In genomic region chr10:81316338-81317060, GRCm38 (mm10) we compare ENCODE assay signal across 8 mouse cellular contexts. TPM values are rescaled to one million over a fixed set of nuclear protein-coding genes. Genes with fewer than 3 reads are reported as not detected.
DNase-seq lines count a peak whose midpoint lies in the region; ATAC-seq lines count a peak whose summit lies in the region.

No protein-coding gene starts in this region.

- H3K27ac ChIP-seq in heart, embryonic 12.5 days (ENCODE audit: poor library complexity, severe bottlenecking), result no peak overlapping the region
- H3K27ac ChIP-seq in hindbrain, embryonic 10.5 days, result peak overlapping the region; percentile 72
- peak overlapping the region; percentile 32; the same call in 1 of the 2 replicates for H3K27ac ChIP-seq in liver, embryonic 11.5 days (ENCODE audit: low read depth, low read length)
- H3K27ac ChIP-seq in stomach, embryonic 14.5 days (ENCODE audit: low read length), result peak overlapping the region; percentile 33; the same call in 1 of the 2 replicates

- H3K4me1 ChIP-seq in heart, embryonic 12.5 days (replicated peaks), result peaks cover 39% of the 10 kb centered on the region
- H3K4me1 ChIP-seq in hindbrain, embryonic 10.5 days (replicated peaks), result peaks cover 41% of the 10 kb centered on the region
- peaks cover 25% of the 10 kb centered on the region for H3K4me1 ChIP-seq in liver, embryonic 11.5 days (replicated peaks; ENCODE audit: control insufficient read depth, insufficient read depth, low read length)
- H3K4me1 ChIP-seq in stomach, embryonic 14.5 days (ENCODE audit: control insufficient read depth, insufficient read depth, low read length), result peaks cover 24% of the 10 kb centered on the region

- no peak for DNase-seq in heart, adult 8-10 months (ENCODE audit: low spot score)
- peak; percentile 37 to 72 for DNase-seq in adrenal gland, postnatal 36 days
- DNase-seq in hindbrain, embryonic 10.5 days (ENCODE audit: low spot score), result no peak
- no peak for DNase-seq in liver, embryonic 11.5 days (ENCODE audit: low spot score)
- DNase-seq in layer of hippocampus, adult 9-10 months (ENCODE audit: low spot score), result no peak
- no peak for DNase-seq in spleen, postnatal 14 days (ENCODE audit: low spot score in 2 of 2)

- 45% methylated on average over 16 of the region's 16 CpGs for WGBS in heart, embryonic 12.5 days
- 40% methylated on average over 16 of the region's 16 CpGs for WGBS in hindbrain, embryonic 10.5 days
- WGBS in liver, embryonic 11.5 days, result 54% methylated on average over 16 of the region's 16 CpGs
- 43% methylated on average over 16 of the region's 16 CpGs for WGBS in stomach, embryonic 14.5 days

- peak overlapping the region; percentile 73 for H3K9ac ChIP-seq in heart, embryonic 12.5 days
- peak overlapping the region; percentile 49 for H3K9ac ChIP-seq in liver, embryonic 11.5 days (ENCODE audit: low read depth, low read length)
- H3K9ac ChIP-seq in stomach, embryonic 14.5 days (replicated peaks; ENCODE audit: low read depth, low read length), result peak overlapping the region; percentile 15; the same call in 1 of the 2 replicates

- peaks cover 59% of the 10 kb centered on the region for H3K36me3 ChIP-seq in heart, embryonic 12.5 days
- H3K36me3 ChIP-seq in hindbrain, embryonic 10.5 days, result peaks cover 74% of the 10 kb centered on the region
- H3K36me3 ChIP-seq in liver, embryonic 11.5 days (ENCODE audit: control insufficient read depth, insufficient read depth, low read length), result peaks cover 37% of the 10 kb centered on the region
- peaks cover 53% of the 10 kb centered on the region for H3K36me3 ChIP-seq in stomach, embryonic 14.5 days (ENCODE audit: control insufficient read depth, insufficient read depth, low read length)

- no peaks in the 10 kb centered on the region for H3K9me3 ChIP-seq in heart, embryonic 12.5 days (replicated peaks)
- no peaks in the 10 kb centered on the region for H3K9me3 ChIP-seq in hindbrain, embryonic 10.5 days
- H3K9me3 ChIP-seq in liver, embryonic 11.5 days (ENCODE audit: control insufficient read depth, low read length), result no peaks in the 10 kb centered on the region
- no peaks in the 10 kb centered on the region for H3K9me3 ChIP-seq in stomach, embryonic 14.5 days (ENCODE audit: control insufficient read depth, low read depth, low read length)

- peak overlapping the region; percentile 68 for H3K4me2 ChIP-seq in heart, embryonic 12.5 days
- H3K4me2 ChIP-seq in liver, embryonic 11.5 days, result peak overlapping the region; percentile 66
- H3K4me2 ChIP-seq in stomach, embryonic 14.5 days (replicated peaks; ENCODE audit: low read depth, low read length), result peak overlapping the region; percentile 50

- peak overlapping the region; percentile 33 for H3K4me3 ChIP-seq in heart, embryonic 12.5 days
- H3K4me3 ChIP-seq in hindbrain, embryonic 10.5 days, result peak overlapping the region; percentile 38
- H3K4me3 ChIP-seq in liver, embryonic 11.5 days (ENCODE audit: low read depth, low read length), result peak overlapping the region; percentile 36
- H3K4me3 ChIP-seq in stomach, embryonic 14.5 days (ENCODE audit: low read depth, low read length), result peak overlapping the region; percentile 11; the same call in 1 of the 2 replicates

- H3K27me3 ChIP-seq in heart, embryonic 12.5 days (replicated peaks), result no peaks in the 10 kb centered on the region
- peaks cover 9% of the 10 kb centered on the region; the same call in 1 of the 2 replicates for H3K27me3 ChIP-seq in hindbrain, embryonic 10.5 days (ENCODE audit: insufficient read depth, poor library complexity, severe bottlenecking)
- H3K27me3 ChIP-seq in liver, embryonic 11.5 days (replicated peaks; ENCODE audit: control insufficient read depth, insufficient read depth, low read length), result no peaks in the 10 kb centered on the region
- no peaks in the 10 kb centered on the region for H3K27me3 ChIP-seq in stomach, embryonic 14.5 days (ENCODE audit: control insufficient read depth, insufficient read depth, low read length)

- ATAC-seq in heart, embryonic 12.5 days (ENCODE audit: insufficient number of reproducible peaks, low FRiP score), result no peak
- no peak for ATAC-seq in liver, embryonic 11.5 days (replicated peaks; ENCODE audit: low FRiP score)
- ATAC-seq in stomach, embryonic 14.5 days (ENCODE audit: insufficient number of reproducible peaks, insufficient read depth, low FRiP score, low read depth), result no peak

RNA-seq across cellular contexts. Expression of gene Cactin, which starts 4.4 kb away (rescaled TPM):
- 37.3 and 40.3 TPM in 2 replicates for polyA plus RNA-seq in heart, embryonic 12.5 days (2016; fragmentation: Nextera tagmentation; extraction: Ambion mirVana)
- total RNA-seq in heart, adult 8-10 months (2022), result 10 to 100 TPM; 14.4 to 19.2 (median 16.3) TPM
- total RNA-seq in adrenal gland, postnatal 36 days (2021), result 10 to 100 TPM; 37.9 to 39.1 TPM
- 53.2 and 58.8 TPM in 2 replicates for polyA plus RNA-seq in hindbrain, embryonic 10.5 days (2016; fragmentation: Nextera tagmentation; extraction: Ambion mirVana)
- 49.9 and 51.9 TPM in 2 replicates for polyA plus RNA-seq in liver, embryonic 11.5 days (2014; fragmentation: Nextera tagmentation; extraction: Ambion mirVana)
- polyA plus RNA-seq in stomach, embryonic 14.5 days (2014; fragmentation: Nextera tagmentation; extraction: Ambion mirVana), result 21.3 and 21.7 TPM in 2 replicates

RNA-seq across cellular contexts. Expression of gene Tbxa2r, which starts 12.0 kb away (rescaled TPM):
- polyA plus RNA-seq in heart, embryonic 12.5 days (2016; fragmentation: Nextera tagmentation; extraction: Ambion mirVana), result 13.4 TPM in 2 replicates
- total RNA-seq in heart, adult 8-10 months (2022), result 1 to 10 TPM; 2.7 to 5.4 (median 3.5) TPM
- 10 to 100 TPM; 53.2 to 53.9 TPM for total RNA-seq in adrenal gland, postnatal 36 days (2021)
- 3.3 and 3.6 TPM in 2 replicates for polyA plus RNA-seq in hindbrain, embryonic 10.5 days (2016; fragmentation: Nextera tagmentation; extraction: Ambion mirVana)
- polyA plus RNA-seq in liver, embryonic 11.5 days (2014; fragmentation: Nextera tagmentation; extraction: Ambion mirVana), result 7.8 and 7.9 TPM in 2 replicates
- 23.1 and 23.4 TPM in 2 replicates for polyA plus RNA-seq in stomach, embryonic 14.5 days (2014; fragmentation: Nextera tagmentation; extraction: Ambion mirVana)

RNA-seq across cellular contexts. Expression of gene Pip5k1c, which starts 23.7 kb away (rescaled TPM):
- polyA plus RNA-seq in heart, embryonic 12.5 days (2016; fragmentation: Nextera tagmentation; extraction: Ambion mirVana), result 41.1 and 43.4 TPM in 2 replicates
- 10 to 100 TPM; 25.7 to 29.5 (median 26.8) TPM for total RNA-seq in heart, adult 8-10 months (2022)
- 10 to 100 TPM; 37.2 to 40.9 TPM for total RNA-seq in adrenal gland, postnatal 36 days (2021)
- 62.1 and 78.5 TPM in 2 replicates for polyA plus RNA-seq in hindbrain, embryonic 10.5 days (2016; fragmentation: Nextera tagmentation; extraction: Ambion mirVana)
- 40.0 and 42.5 TPM in 2 replicates for polyA plus RNA-seq in liver, embryonic 11.5 days (2014; fragmentation: Nextera tagmentation; extraction: Ambion mirVana)
- polyA plus RNA-seq in stomach, embryonic 14.5 days (2014; fragmentation: Nextera tagmentation; extraction: Ambion mirVana), result 50.1 and 51.4 TPM in 2 replicates

RNA-seq across cellular contexts. Expression of gene Tjp3, which starts 25.1 kb away (rescaled TPM):
- 1.7 and 2.3 TPM in 2 replicates for polyA plus RNA-seq in heart, embryonic 12.5 days (2016; fragmentation: Nextera tagmentation; extraction: Ambion mirVana)
- total RNA-seq in heart, adult 8-10 months (2022), result under 1 TPM in 1 of 4 experiments, not detected in 3; 0.22 TPM
- total RNA-seq in adrenal gland, postnatal 36 days (2021), result under 1 TPM; 0.23 to 0.26 TPM
- polyA plus RNA-seq in hindbrain, embryonic 10.5 days (2016; fragmentation: Nextera tagmentation; extraction: Ambion mirVana), result 7.0 and 9.0 TPM in 2 replicates
- 1.8 TPM in 2 replicates for polyA plus RNA-seq in liver, embryonic 11.5 days (2014; fragmentation: Nextera tagmentation; extraction: Ambion mirVana)
- polyA plus RNA-seq in stomach, embryonic 14.5 days (2014; fragmentation: Nextera tagmentation; extraction: Ambion mirVana), result 21.6 and 25.2 TPM in 2 replicates

RNA-seq across cellular contexts. Expression of gene Gipc3, which starts 26.6 kb away (rescaled TPM):
- not detected in 2 replicates for polyA plus RNA-seq in heart, embryonic 12.5 days (2016; fragmentation: Nextera tagmentation; extraction: Ambion mirVana)
- 1 to 10 TPM; 4.1 to 6.6 (median 5.2) TPM for total RNA-seq in heart, adult 8-10 months (2022)
- 1 to 10 TPM; 3.5 to 7.7 TPM for total RNA-seq in adrenal gland, postnatal 36 days (2021)
- not detected in 2 replicates for polyA plus RNA-seq in hindbrain, embryonic 10.5 days (2016; fragmentation: Nextera tagmentation; extraction: Ambion mirVana)
- not detected in 2 replicates for polyA plus RNA-seq in liver, embryonic 11.5 days (2014; fragmentation: Nextera tagmentation; extraction: Ambion mirVana)
- 0.07 TPM in 1 of 2 replicates, not detected in the other for polyA plus RNA-seq in stomach, embryonic 14.5 days (2014; fragmentation: Nextera tagmentation; extraction: Ambion mirVana)

Comparison
In these comparisons a context has a peak if more than half of its experiments do, and no peak if none do; other contexts are left out.
1. H3K9ac ChIP-seq: peak in every context shown above with its lines; median percentile 73 in heart, embryonic 12.5 days; 49 in liver, embryonic 11.5 days; 15 in stomach, embryonic 14.5 days.
2. DNase-seq: peak in adrenal gland, postnatal 36 days (2 of 2); none in heart, adult 8-10 months (single experiment), hindbrain, embryonic 10.5 days (single experiment), liver, embryonic 11.5 days (single experiment), layer of hippocampus, adult 9-10 months (single experiment) and spleen, postnatal 14 days (0 of 2).
3. Peak in every context shown above with its lines, with median percentiles within 50 percentile points of each other: H3K4me2 ChIP-seq and H3K4me3 ChIP-seq.